Mouse (Mus musculus) stomach, embryonic 14.5 days (tissue): ENCODE data around the gene Gfpt2. TPM values are rescaled to one million over a fixed set of nuclear protein-coding genes. Genes with fewer than 3 reads are reported as not detected.
A peak's percentile ranks its signal among the peaks of the same experiment; 100 is the strongest.

ENCODE experiments used
- ATAC-seq: fragments of 200-750 bp; cut with Nextera tagmentation; 2 replicates; pipeline ENCODE4 v1.8.0; 2017; ENCODE audit warnings: low read depth, moderate TSS enrichment; ENCODE audit not compliant: insufficient number of reproducible peaks, insufficient read depth, low FRiP score
- H3K27ac ChIP-seq: fragments of 300-500 bp; sonication (generic); 2 replicates; pipeline ENCODE4 v1.5.1; 2014; ENCODE audit warnings: mild to moderate bottlenecking, low read length, moderate library complexity, mixed read lengths
- H3K27me3 ChIP-seq: fragments of 300-500 bp; sonication (generic); 2 replicates; pipeline ENCODE4 v1.6.1; 2014; ENCODE audit warnings: low read length, control low read depth, mixed read lengths; ENCODE audit not compliant: control insufficient read depth, insufficient read depth
- H3K36me3 ChIP-seq: fragments of 300-500 bp; sonication (generic); 2 replicates; pipeline ENCODE4 v1.6.1; 2014; ENCODE audit warnings: mild to moderate bottlenecking, control low read depth, low read length, moderate library complexity, mixed read lengths; ENCODE audit not compliant: control insufficient read depth, insufficient read depth
- H3K4me1 ChIP-seq: fragments of 300-500 bp; sonication (generic); 2 replicates; pipeline ENCODE4 v1.6.1; 2014; ENCODE audit warnings: low read length, control low read depth, mixed read lengths; ENCODE audit not compliant: control insufficient read depth, insufficient read depth
- H3K4me2 ChIP-seq: fragments of 300-500 bp; sonication (generic); replicated peaks from 2 replicates; pipeline ENCODE4 v1.6.1; 2014; ENCODE audit warnings: low read depth, low read length, control low read depth
- H3K4me3 ChIP-seq: fragments of 300-500 bp; sonication (generic); 2 replicates; pipeline ENCODE4 v1.5.1; 2014; ENCODE audit warnings: low read depth, low read length, control low read depth
- H3K9ac ChIP-seq: fragments of 300-500 bp; sonication (generic); replicated peaks from 2 replicates; pipeline ENCODE4 v1.6.1; 2014; ENCODE audit warnings: low read depth, mild to moderate bottlenecking, control low read depth, low read length, moderate library complexity, mixed read lengths
- H3K9me3 ChIP-seq: fragments of 300-500 bp; sonication (generic); 2 replicates; pipeline ENCODE4 v1.6.1; 2016; ENCODE audit warnings: low read depth, low read length, control low read depth; ENCODE audit not compliant: control insufficient read depth
- whole genome bisulfite sequencing: fragments of 180-500 bp; shearing (Covaris S2); extraction: QIAGEN DNeasy Blood & Tissue Kit; methylation state at CpG from one replicate; pipeline ENCODE4 v1.1.7; 2014; 5-methylcytosine and 5-hydroxymethylcytosine counted together
- polyA plus RNA-seq: library from polyadenylated mRNA; unstranded; fragments of >200 nt; fragmentation: Nextera tagmentation; extraction: Ambion mirVana; gene quantifications from 2 replicates; pipeline ENCODE4 v1.2.1, GENCODE M21; 2014

The Gfpt2 gene
- polyA plus RNA-seq, 1 experiment from 2014 or later: 10.5 TPM

GRCm38 (mm10) chr11:49835257-49835956, 41.4 kb downstream of the Gfpt2 start:
- no peaks in the 10 kb centered on the region for H3K36me3 ChIP-seq
- no peaks in the 10 kb centered on the region for H3K4me1 ChIP-seq
- no peak overlapping the region for H3K27ac ChIP-seq
- no peak overlapping the region for H3K9ac ChIP-seq
- H3K27me3 ChIP-seq: no peaks in the 10 kb centered on the region
- H3K4me2 ChIP-seq: no peak overlapping the region
- H3K9me3 ChIP-seq: no peaks in the 10 kb centered on the region
- WGBS: 92% methylated on average over 11 of the region's 11 CpGs
- H3K4me3 ChIP-seq: no peak overlapping the region
- no peak for ATAC-seq

DNA sequence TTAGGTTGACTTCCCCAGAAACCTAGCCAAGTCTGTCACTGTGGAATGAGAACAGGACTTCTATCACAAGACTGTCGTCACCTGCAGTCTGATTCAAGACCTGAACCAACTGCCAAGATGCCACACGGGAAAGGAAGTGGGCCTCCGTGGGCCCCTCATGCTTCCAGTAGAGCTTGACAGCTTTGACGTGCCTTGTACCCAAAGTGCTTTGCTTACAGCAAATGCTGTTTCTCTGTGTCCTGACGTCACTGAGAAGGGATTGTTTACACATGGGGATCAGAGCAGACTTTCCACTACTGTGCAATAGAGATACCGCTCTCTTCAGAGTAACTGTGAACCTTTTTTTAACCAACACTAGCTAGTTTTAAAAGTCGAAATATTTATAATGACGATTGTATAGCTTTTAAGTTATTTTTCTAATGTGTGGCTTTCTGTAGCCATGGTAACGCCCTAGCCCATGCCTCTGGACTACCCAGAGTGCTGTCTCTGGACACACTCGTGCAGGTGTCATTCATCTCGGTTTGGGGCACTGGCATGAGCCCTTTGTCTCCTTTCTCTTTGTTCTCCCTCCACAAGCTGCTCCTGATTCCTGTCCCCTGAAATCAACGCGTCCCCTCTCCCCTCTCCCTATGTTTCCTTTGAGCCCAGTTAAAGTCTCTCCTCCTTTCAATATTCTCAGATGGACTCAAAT, 43.9 kb downstream of the Gfpt2 start:
- ATAC-seq: no peak
- H3K4me3 ChIP-seq: no peak overlapping the region
- no peaks in the 10 kb centered on the region for H3K4me1 ChIP-seq
- no peaks in the 10 kb centered on the region for H3K27me3 ChIP-seq
- H3K4me2 ChIP-seq: no peak overlapping the region
- H3K36me3 ChIP-seq: no peaks in the 10 kb centered on the region
- no peak overlapping the region for H3K9ac ChIP-seq
- 55% methylated on average over 13 of the region's 13 CpGs for WGBS
- H3K9me3 ChIP-seq: no peaks in the 10 kb centered on the region
- H3K27ac ChIP-seq: no peak overlapping the region

DNA sequence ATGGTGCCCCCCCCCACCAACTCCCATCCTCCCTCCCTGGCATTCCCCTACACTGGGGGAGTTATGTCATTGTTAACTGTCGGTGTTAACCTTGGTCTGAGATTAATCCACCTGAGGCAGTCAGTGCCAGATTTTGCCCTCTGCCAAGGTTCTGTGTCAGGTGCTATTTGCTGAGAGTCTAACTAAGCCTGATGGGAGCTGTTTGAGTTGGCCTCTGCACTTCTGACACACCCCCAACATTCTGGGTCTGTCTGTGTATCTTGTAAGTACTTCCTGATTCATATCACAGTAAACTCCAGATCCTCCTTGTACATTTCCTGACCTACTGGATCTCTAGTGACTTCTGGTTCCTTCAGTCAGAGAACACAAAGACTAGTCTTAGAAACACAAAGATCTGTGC, 46.7 kb downstream of the Gfpt2 start:
- H3K27me3 ChIP-seq: no peaks in the 10 kb centered on the region
- no peaks in the 10 kb centered on the region for H3K36me3 ChIP-seq
- H3K4me1 ChIP-seq: no peaks in the 10 kb centered on the region
- H3K4me2 ChIP-seq: no peak overlapping the region
- ATAC-seq: peak; percentile 76
- no peaks in the 10 kb centered on the region for H3K9me3 ChIP-seq
- 61% methylated on average over 1 of the region's 1 CpGs for WGBS
- H3K9ac ChIP-seq: no peak overlapping the region
- H3K4me3 ChIP-seq: no peak overlapping the region
- no peak overlapping the region; the same call in 1 of the 2 replicates for H3K27ac ChIP-seq

GRCm38 (mm10) chr11:49841886-49842285, 47.9 kb downstream of the Gfpt2 start:
- WGBS: 86% methylated on average over 1 of the region's 1 CpGs
- no peak overlapping the region for H3K4me2 ChIP-seq
- no peak overlapping the region for H3K9ac ChIP-seq
- no peaks in the 10 kb centered on the region for H3K27me3 ChIP-seq
- no peaks in the 10 kb centered on the region for H3K9me3 ChIP-seq
- no peak for ATAC-seq
- no peaks in the 10 kb centered on the region for H3K36me3 ChIP-seq
- no peak overlapping the region for H3K4me3 ChIP-seq
- no peak overlapping the region for H3K27ac ChIP-seq
- H3K4me1 ChIP-seq: 0 out of 2 replicates have a peak, but pooled peaks cover 2% of the 10 kb centered on the region

DNA sequence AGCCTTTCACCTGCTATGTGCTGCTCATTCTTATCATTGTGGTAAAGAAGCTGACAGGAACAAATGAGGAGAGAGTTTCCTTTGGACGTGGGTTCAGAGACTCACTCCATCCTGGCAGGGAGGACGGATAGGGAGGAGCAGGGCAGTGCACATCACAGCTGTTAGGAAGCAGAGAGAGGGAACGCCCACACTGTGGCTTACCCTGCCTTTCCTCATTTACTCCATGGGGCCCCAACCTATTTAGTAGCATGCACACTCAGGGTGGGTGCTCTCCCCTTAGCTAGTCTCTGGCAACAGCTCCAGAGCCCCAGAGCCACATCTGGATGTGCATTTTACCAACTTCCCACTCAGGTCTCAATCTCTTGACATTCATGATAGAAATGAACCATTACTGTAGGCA, 48.7 kb downstream of the Gfpt2 start:
- H3K36me3 ChIP-seq: no peaks in the 10 kb centered on the region
- no peaks in the 10 kb centered on the region for H3K27me3 ChIP-seq
- H3K4me1 ChIP-seq: 0 out of 2 replicates have a peak, but pooled peaks cover 6% of the 10 kb centered on the region
- no peak overlapping the region for H3K9ac ChIP-seq
- H3K4me2 ChIP-seq: no peak overlapping the region
- no peaks in the 10 kb centered on the region for H3K9me3 ChIP-seq
- no peak overlapping the region for H3K4me3 ChIP-seq
- WGBS: 42% methylated on average over 3 of the region's 3 CpGs
- no peak for ATAC-seq
- H3K27ac ChIP-seq: no peak overlapping the region

- Histone ChIP-seq H3K27me3 (no peaks in the 10 kb centered on the region), H3K9ac (no peak overlapping the region), H3K4me3 (no peak overlapping the region), H3K27ac (no peak overlapping the region), H3K9me3 (no peaks in the 10 kb centered on the region), H3K4me2 (no peak overlapping the region), H3K36me3 (no peaks in the 10 kb centered on the region), H3K4me1 (peaks cover 12% of the 10 kb centered on the region; the same call in 1 of the 2 replicates)
- ATAC-seq: no peak
- WGBS: 83% methylated on average over 10 of the region's 10 CpGs
These were observed 50.3 kb downstream of the Gfpt2 start for GRCm38 (mm10) chr11:49844311-49844710.

GRCm38 (mm10) chr11:49844969-49845368, 51.0 kb downstream of the Gfpt2 start:
- Histone ChIP-seq H3K9me3 (no peaks in the 10 kb centered on the region), H3K27ac (no peak overlapping the region), H3K9ac (no peak overlapping the region), H3K4me3 (no peak overlapping the region), H3K4me1 (peaks cover 12% of the 10 kb centered on the region; the same call in 1 of the 2 replicates), H3K27me3 (no peaks in the 10 kb centered on the region), H3K4me2 (no peak overlapping the region), H3K36me3 (no peaks in the 10 kb centered on the region)
- no peak for ATAC-seq
- WGBS: 44% methylated on average over 3 of the region's 3 CpGs

GRCm38 (mm10) chr11:49845958-49846357, 52.0 kb downstream of the Gfpt2 start:
- peak overlapping the region; percentile 87 for H3K4me2 ChIP-seq
- peaks cover 12% of the 10 kb centered on the region; the same call in 1 of the 2 replicates for H3K4me1 ChIP-seq
- H3K36me3 ChIP-seq: no peaks in the 10 kb centered on the region
- no peak overlapping the region; the same call in 1 of the 2 replicates for H3K9ac ChIP-seq
- peak overlapping the region; percentile 84 for H3K4me3 ChIP-seq
- no peaks in the 10 kb centered on the region for H3K9me3 ChIP-seq
- 31% methylated on average over 11 of the region's 11 CpGs for WGBS
- no peak for ATAC-seq
- no peaks in the 10 kb centered on the region for H3K27me3 ChIP-seq
- peak overlapping the region; percentile 55; the same call in 1 of the 2 replicates for H3K27ac ChIP-seq
